Mouse (Mus musculus) forelimb bud, embryonic 11.5 days (tissue): ENCODE data around the gene Exd1.
"Not testable (repeated sequence)": the region's sequence is repeated elsewhere in the genome, so short reads cannot be mapped to it uniquely, and the experiment has no call there.

ENCODE experiments used
- DNase-seq: peaks from one replicate; pipeline ENCODE4 v3.0.0-alpha.2; 2012; ENCODE audit warnings: low read depth, low spot score

Gene Exd1

DNA sequence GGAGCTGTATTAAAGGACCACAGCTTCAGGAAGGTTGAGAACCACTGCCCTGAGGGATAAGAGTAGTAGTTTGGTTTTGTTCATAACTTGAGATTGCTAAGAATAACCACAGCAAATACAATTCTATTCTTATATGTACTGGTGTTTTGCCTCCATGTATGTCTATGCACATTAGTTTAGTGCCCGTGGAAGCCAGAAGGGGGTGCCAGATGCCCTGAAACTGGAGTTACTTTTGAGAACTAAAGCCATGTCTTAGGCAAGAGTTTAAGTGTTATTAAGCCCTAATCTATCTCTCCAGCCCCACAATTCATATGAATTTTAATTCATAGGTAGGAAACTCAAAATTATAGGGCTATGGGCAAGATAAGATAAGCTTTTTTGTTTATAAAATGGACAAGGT, 5.3 kb downstream of the Exd1 start:
- DNase-seq, result peak; percentile 26

GRCm38 (mm10) chr2:119538802-119539201, 8.6 kb downstream of the Exd1 start:
- DNase-seq, result no peak

- no peak for DNase-seq
These were observed 22.0 kb downstream of the Exd1 start for GRCm38 (mm10) chr2:119525422-119525821.

DNA sequence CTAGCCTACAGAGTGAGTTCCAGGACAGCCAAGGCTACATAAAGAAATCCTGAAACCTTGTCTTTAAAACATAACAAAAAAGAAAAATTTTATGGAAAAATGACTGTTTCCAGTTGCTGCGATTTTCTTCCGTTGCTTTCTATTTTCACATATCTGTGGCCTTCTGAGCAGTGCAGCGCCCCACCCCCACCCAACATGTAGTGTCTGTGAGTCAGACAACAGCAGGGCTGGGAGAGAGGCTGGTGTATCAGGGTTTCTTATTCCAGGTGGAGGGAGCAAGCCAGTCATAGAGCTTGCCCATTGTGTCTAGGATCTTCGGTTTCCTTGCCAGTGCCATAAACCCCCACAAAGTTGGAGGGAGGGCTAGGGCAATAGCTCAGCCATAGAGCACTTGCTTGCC, 23.6 kb downstream of the Exd1 start:
- DNase-seq, result no peak

DNA sequence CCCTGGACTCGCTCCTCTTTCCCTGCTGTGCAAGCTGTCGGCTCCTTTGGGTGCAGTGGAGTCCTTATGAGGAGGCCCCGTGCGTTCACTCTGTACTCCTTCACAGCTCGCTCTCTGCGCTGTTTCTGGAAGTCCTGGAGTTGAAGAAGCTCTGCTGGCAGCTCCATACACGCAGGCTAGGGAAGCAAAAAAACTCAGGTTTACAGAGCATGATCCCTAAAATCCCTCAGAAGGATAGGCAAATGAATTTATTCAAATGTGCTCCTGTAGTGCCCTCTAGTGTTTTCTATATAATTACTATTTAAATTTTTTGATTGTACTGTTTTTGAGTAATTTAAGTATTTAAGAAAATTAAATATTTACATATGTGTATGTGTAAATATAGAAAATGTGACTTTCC, 26.9 kb downstream of the Exd1 start:
- no peak for DNase-seq

- DNase-seq, result no peak
These were observed 30.6 kb downstream of the Exd1 start for GRCm38 (mm10) chr2:119516811-119517210.

GRCm38 (mm10) chr2:119514026-119514522, 33.4 kb downstream of the Exd1 start:
- no peak for DNase-seq

- DNase-seq, result no peak
These were observed 35.1 kb downstream of the Exd1 start for GRCm38 (mm10) chr2:119512292-119512691.

DNA sequence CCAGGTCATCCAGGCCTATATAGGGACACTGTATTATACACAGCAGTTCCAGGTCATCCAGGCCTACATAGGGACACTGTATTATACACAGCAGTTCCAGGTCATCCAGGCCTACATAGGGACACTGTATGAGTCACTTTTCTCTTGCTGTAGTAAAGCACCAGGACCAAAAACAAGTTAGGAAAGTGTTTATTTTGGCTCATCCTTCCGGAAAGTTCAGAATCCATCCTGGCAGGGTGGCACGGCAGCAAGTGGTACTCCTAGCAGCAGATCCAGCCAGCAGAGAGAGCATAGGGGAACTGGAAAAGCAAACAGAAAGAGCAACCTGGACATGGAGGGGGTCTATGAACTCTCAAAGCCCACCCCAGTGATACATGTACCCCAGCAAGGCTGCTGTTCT, 36.6 kb downstream of the Exd1 start:
- DNase-seq, result no peak

- DNase-seq, result not testable (repeated sequence)
These were observed 38.9 kb downstream of the Exd1 start for GRCm38 (mm10) chr2:119508518-119508917.

- no peak for DNase-seq
These were observed 40.3 kb downstream of the Exd1 start for GRCm38 (mm10) chr2:119507108-119507507.

DNA sequence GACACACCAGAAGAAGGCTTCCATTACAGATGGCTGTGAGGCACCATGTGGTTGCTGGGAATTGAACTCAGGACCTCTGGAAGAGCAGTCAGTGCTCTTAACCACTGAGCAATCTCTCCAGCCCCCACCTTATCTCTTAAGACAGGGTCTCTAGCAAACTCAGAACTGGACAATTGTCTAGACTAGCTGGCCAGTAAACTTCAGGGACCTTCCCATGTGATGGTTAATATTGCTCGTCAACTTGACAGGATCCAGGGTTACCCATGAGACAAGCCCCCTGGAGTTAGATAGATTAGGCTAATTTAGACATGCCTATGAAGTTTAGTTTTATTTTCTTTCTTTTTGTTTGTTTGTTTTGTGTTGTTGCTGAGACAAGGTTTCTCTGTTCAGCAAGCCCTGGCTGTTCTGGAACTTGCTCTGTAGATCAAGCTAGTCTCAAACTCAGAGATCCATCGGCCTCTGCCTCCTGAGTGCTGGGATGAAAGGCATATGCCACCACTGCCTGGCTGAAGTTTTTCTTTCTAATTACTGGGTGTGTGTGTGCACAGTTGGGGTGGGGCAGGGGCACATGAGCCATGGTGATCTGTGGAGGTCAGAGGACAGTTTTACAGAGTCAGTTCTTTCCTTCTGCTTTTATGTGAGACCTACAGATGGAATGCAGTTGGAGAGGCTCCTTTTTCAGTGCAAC, 46.3 kb downstream of the Exd1 start:
- DNase-seq, result no peak

DNA sequence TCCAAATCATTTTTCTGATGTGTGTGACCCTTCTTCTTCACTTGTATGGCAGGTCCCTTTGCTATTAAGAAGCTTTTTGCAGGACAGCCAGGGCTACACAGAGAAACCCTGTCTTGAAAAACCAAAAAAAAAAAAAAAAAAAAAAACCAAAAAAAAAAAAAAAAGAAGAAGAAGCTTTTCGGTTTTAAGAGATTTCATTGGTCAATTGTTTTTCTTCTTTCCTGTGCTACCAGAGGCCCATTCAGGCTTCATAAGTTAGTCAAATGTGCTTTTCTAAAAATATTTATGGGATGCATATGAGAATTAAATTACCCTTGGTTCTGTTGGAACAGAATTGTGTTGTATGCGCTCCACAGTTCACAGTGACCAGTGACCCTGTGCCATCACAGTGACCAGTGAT, 48.6 kb downstream of the Exd1 start:
- no peak for DNase-seq

GRCm38 (mm10) chr2:119496082-119496481, 51.3 kb downstream of the Exd1 start:
- DNase-seq, result no peak

DNA sequence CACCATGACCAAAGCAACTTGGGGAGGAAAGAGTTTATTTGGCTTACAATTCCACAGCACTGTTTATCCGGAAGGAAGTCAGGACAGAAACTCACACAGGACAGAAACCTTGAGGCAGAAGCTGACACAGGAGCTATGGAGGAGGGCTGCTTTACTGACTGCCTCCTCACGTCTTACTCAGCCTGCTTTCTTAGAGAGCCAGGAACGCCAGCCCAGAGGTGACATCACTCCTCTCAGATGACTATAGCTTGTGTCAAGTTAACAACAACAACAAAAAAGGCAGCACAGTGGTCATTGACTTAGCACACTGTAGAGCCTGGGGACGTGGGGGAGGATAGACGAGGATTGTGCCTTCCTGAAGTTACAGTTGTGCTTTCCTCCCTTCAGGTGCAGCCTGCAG, 55.5 kb downstream of the Exd1 start:
- no peak for DNase-seq

GRCm38 (mm10) chr2:119486488-119486887, 60.9 kb downstream of the Exd1 start:
- no peak for DNase-seq

GRCm38 (mm10) chr2:119482307-119482706, 65.1 kb downstream of the Exd1 start:
- DNase-seq, result no peak

DNA sequence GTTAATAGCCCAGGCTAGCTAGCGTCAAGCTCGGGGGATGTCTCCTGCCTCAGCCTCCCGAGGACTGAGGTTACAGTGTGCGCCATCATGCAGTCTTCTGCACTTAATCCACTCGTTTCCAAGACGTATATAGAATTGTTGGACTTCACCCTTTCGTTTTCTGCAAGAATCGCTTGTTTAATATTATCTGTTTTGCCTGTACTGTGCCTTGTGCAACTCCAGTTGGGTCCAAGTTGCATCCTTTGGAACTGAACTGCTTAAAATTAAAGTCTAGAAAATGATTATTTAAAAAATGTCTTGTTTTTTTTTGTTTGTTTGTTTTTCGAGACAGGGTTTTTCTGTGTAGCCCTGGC, 69.1 kb downstream of the Exd1 start:
- DNase-seq, result no peak

DNA sequence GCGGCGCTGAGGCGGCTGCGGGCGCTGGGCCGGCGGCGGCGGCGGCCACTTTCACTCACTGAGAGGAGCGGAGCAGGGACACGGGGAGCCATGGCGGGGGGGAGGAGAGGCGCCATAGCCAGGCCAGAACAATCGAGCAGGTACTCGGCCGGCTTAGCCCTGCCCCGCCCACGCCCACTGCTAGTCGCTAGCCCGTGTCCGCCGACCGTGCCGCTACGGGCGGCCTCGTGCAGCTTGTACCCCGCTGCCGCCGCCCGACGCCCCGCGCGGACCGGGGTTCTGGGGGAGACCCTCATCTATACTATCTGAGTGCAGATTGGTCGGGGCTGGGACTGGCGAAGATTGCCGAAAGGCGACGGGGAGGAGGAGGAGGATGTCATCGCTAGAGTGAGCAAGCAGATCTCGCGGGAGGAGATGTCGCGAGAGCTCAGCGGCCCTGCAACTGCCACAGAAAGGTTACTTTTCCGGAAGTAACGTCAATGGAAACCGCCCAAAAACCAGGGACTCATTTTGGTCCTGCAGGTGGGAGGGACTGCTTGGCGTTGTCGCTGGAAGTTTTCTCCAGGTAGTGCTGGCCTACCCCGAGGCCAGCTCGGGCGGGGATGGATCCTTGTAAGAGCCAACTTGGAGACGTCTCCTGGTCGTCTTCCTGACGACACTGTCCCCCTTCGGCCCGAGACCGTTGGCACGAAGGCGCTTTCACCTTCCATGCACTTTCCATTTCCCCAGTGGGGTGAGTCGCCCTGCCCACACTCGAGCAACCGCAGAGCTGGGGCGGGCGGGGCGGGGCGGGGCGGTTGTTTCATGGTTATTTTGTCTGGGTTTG, 69.6 kb downstream of the Exd1 start, which contains the start of gene Ino80:
Gene Ino80, minus strand, starts transcription at position 117 of the 826 bp plus-strand sequence.
- DNase-seq, result peak; percentile 100

DNA sequence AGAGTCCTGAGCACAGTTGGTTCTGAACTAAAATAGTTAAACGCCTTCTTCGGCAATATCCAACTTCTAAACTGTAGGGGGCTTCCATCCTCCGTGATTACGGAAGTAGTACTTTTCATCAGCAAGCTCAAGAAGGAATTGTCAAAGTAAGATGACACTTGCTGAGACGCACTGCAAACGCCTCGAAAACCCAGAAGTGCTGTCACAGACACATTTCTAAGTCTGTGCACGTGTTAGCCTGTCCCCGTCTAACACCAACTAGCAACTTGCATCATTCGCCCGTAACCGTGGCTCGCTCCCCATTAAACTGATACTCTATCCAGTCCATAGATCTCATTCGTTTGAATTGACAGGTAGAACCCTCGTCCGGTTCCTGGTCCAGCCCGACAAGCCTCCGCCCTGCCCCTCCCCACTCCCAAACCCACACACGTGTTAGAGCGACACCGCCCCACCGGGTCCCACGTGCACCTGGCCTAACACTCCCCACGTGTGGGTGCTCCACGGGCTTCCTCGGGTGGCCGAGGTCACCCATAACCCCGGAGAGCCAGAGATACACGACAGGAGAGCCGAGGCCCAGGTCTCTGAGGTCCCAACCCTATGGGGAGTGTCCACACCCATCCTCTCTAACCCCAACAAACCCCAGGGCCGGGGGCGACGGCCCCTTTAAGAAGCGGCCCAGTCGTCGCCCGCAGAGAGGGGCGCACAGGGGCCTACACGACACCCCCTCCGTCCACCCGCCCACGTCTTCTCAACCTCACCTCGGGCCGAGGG, 70.6 kb downstream of the Exd1 start:
- peak; percentile 60 for DNase-seq

DNA sequence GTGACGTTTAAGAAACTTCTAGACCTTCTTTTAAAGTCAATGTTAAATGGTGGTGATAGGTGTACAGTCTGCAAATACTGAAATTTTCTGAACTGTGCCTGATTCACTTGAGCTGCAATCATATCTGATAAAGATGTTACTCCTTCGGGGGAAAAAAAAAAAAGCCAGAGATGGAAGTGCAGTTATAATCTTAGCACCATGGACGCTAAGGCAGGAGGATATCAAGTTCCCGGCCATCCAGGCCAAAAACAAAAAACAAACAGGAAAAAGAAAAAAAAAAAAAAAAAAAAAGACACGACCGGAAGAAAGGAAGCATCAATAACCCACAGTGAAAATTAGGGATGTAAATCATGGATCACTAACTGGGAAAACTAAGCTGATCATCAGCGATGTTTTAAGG, 71.3 kb downstream of the Exd1 start:
- DNase-seq, result no peak
